Mouse (Mus musculus) fat pad, adult 2 months (tissue): ENCODE measurements at regions not wholly inside any gene's neighbourhood (a gene's known extent, or its start where the extent isn't known, plus 50 kb on each side); places are given as distances from the start of the nearest gene placed in this dataset.

Source experiments
- DNase-seq: peaks from one replicate; pipeline ENCODE4 v3.0.0-alpha.2; 2011; ENCODE audit warnings: low read depth, low spot score; ENCODE audit errors: extremely low read depth

GRCm38 (mm10) chr13:59966535-59967255 lies 143.7 kb upstream of the Tut7 start:
- DNase-seq = no peak

GRCm38 (mm10) chr13:59964981-59965380 lies 142.0 kb upstream of the Tut7 start:
- no peak for DNase-seq

- DNase-seq = no peak
Measured at GRCm38 (mm10) chr13:59962676-59963664, 140.0 kb upstream of the Tut7 start.

GRCm38 (mm10) chr13:59956441-59956840 lies 133.5 kb upstream of the Tut7 start:
- no peak for DNase-seq

- DNase-seq = no peak
Measured at GRCm38 (mm10) chr13:59952809-59953208, 129.9 kb upstream of the Tut7 start.

- DNase-seq = no peak
Measured at GRCm38 (mm10) chr13:59952116-59952515, 129.2 kb upstream of the Tut7 start.

GRCm38 (mm10) chr13:59950281-59950680 lies 127.3 kb upstream of the Tut7 start:
- no peak for DNase-seq

- no peak for DNase-seq
Measured at GRCm38 (mm10) chr13:59949471-59949870, 126.5 kb upstream of the Tut7 start.

- DNase-seq = no peak
Measured at GRCm38 (mm10) chr13:59948496-59949138, 125.7 kb upstream of the Tut7 start.

- DNase-seq = no peak
Measured at GRCm38 (mm10) chr13:59947461-59947860, 124.5 kb upstream of the Tut7 start.

GRCm38 (mm10) chr13:59946509-59946908 lies 123.6 kb upstream of the Tut7 start:
- no peak for DNase-seq

GRCm38 (mm10) chr13:59945631-59946030 lies 122.7 kb upstream of the Tut7 start:
- no peak for DNase-seq

- DNase-seq = no peak
Measured at GRCm38 (mm10) chr13:59943602-59944140, 120.7 kb upstream of the Tut7 start.

GRCm38 (mm10) chr13:59943020-59943419 lies 120.1 kb upstream of the Tut7 start:
- no peak for DNase-seq

- no peak for DNase-seq
Measured at GRCm38 (mm10) chr13:59941519-59941918, 118.6 kb upstream of the Tut7 start.

- no peak for DNase-seq
Measured at GRCm38 (mm10) chr13:59940414-59941205, 117.7 kb upstream of the Tut7 start.

- DNase-seq = no peak
Measured at GRCm38 (mm10) chr13:59939886-59940285, 116.9 kb upstream of the Tut7 start.

- no peak for DNase-seq
Measured at GRCm38 (mm10) chr13:59937147-59937546, 114.2 kb upstream of the Tut7 start.

- DNase-seq = no peak
Measured at GRCm38 (mm10) chr13:59934556-59934955, 111.6 kb upstream of the Tut7 start.

GRCm38 (mm10) chr13:59934093-59934492 lies 111.1 kb upstream of the Tut7 start:
- no peak for DNase-seq
